Mouse (Mus musculus): Measurements from ENCODE around the gene Lamc3. TPM values are rescaled to one million over a fixed set of nuclear protein-coding genes. Genes with fewer than 3 reads are reported as not detected.
"Not testable (repeated sequence)": the region's sequence is repeated elsewhere in the genome, so short reads cannot be mapped to it uniquely, and the experiment has no call there.

The Lamc3 gene
- polyA plus RNA-seq, 1 experiment from 2014 or later = 0.43 TPM

GRCm38 (mm10) chr2:31904622-31905021 is 17.5 kb downstream of the Lamc3 start:
- Histone ChIP-seq H3K9me3 (replicated peaks) (no peaks in the 10 kb centered on the region), H3K4me2 (no peak overlapping the region), H3K9ac (no peak overlapping the region), H3K27me3 (no peaks in the 10 kb centered on the region), H3K4me3 (no peak overlapping the region), H3K4me1 (replicated peaks) (peaks cover 5% of the 10 kb centered on the region; the same call in 1 of the 2 replicates), H3K27ac (no peak overlapping the region), H3K36me3 (no peaks in the 10 kb centered on the region)
- 12% methylated on average over 8 of the region's 8 CpGs for WGBS
- no peak for ATAC-seq (replicated peaks; ENCODE audit: insufficient number of reproducible peaks, insufficient read depth, low FRiP score, low read depth)

- H3K4me3 ChIP-seq = no peak overlapping the region
- no peaks in the 10 kb centered on the region for H3K9me3 ChIP-seq (replicated peaks)
- no peak overlapping the region for H3K9ac ChIP-seq
- no peaks in the 10 kb centered on the region for H3K36me3 ChIP-seq
- H3K4me2 ChIP-seq = no peak overlapping the region
- H3K4me1 ChIP-seq (replicated peaks) = peaks cover 5% of the 10 kb centered on the region; the same call in 1 of the 2 replicates
- H3K27me3 ChIP-seq = no peaks in the 10 kb centered on the region
- ATAC-seq (replicated peaks; ENCODE audit: insufficient number of reproducible peaks, insufficient read depth, low FRiP score, low read depth) = no peak
- H3K27ac ChIP-seq = no peak overlapping the region
- 26% methylated on average over 9 of the region's 9 CpGs for WGBS
Measured at GRCm38 (mm10) chr2:31905682-31906081, 18.6 kb downstream of the Lamc3 start.

- 43% methylated on average over 9 of the region's 9 CpGs for WGBS
- Histone ChIP-seq H3K27me3 (no peaks in the 10 kb centered on the region), H3K9me3 (replicated peaks) (no peaks in the 10 kb centered on the region), H3K9ac (no peak overlapping the region), H3K36me3 (no peaks in the 10 kb centered on the region), H3K4me2 (no peak overlapping the region), H3K27ac (no peak overlapping the region), H3K4me3 (no peak overlapping the region), H3K4me1 (replicated peaks) (peaks cover 5% of the 10 kb centered on the region; the same call in 1 of the 2 replicates)
- no peak for ATAC-seq (replicated peaks; ENCODE audit: insufficient number of reproducible peaks, insufficient read depth, low FRiP score, low read depth)
Measured at GRCm38 (mm10) chr2:31906407-31906806, 19.3 kb downstream of the Lamc3 start.

- Histone ChIP-seq H3K27ac (no peak overlapping the region), H3K4me3 (no peak overlapping the region), H3K9ac (no peak overlapping the region), H3K9me3 (replicated peaks) (no peaks in the 10 kb centered on the region), H3K4me2 (no peak overlapping the region), H3K36me3 (no peaks in the 10 kb centered on the region), H3K27me3 (no peaks in the 10 kb centered on the region), H3K4me1 (replicated peaks) (no peaks in the 10 kb centered on the region)
- 65% methylated on average over 4 of the region's 4 CpGs for WGBS
- ATAC-seq (replicated peaks; ENCODE audit: insufficient number of reproducible peaks, insufficient read depth, low FRiP score, low read depth) = no peak
Measured at GRCm38 (mm10) chr2:31912575-31912974, 25.5 kb downstream of the Lamc3 start.

- ATAC-seq (replicated peaks; ENCODE audit: insufficient number of reproducible peaks, insufficient read depth, low FRiP score, low read depth); H3K4me1 ChIP-seq (replicated peaks); H3K27me3 ChIP-seq; H3K4me2 ChIP-seq; H3K36me3 ChIP-seq; H3K9me3 ChIP-seq (replicated peaks); H3K4me3 ChIP-seq; H3K9ac ChIP-seq; H3K27ac ChIP-seq: not testable (repeated sequence)
Measured at GRCm38 (mm10) chr2:31914213-31914612, 27.1 kb downstream of the Lamc3 start.

GRCm38 (mm10) chr2:31915112-31915511 is 28.0 kb downstream of the Lamc3 start:
- no peak for ATAC-seq (replicated peaks; ENCODE audit: insufficient number of reproducible peaks, insufficient read depth, low FRiP score, low read depth)

GRCm38 (mm10) chr2:31917636-31918035 is 30.5 kb downstream of the Lamc3 start:
- no peak overlapping the region for H3K4me2 ChIP-seq
- no peak overlapping the region for H3K27ac ChIP-seq
- WGBS = 23% methylated on average over 4 of the region's 4 CpGs
- H3K4me1 ChIP-seq (replicated peaks) = no peaks in the 10 kb centered on the region
- peaks cover 16% of the 10 kb centered on the region; the same call in 1 of the 2 replicates for H3K27me3 ChIP-seq
- H3K4me3 ChIP-seq = no peak overlapping the region
- no peak overlapping the region for H3K9ac ChIP-seq
- ATAC-seq (replicated peaks; ENCODE audit: insufficient number of reproducible peaks, insufficient read depth, low FRiP score, low read depth) = no peak; the same call in 1 of the 2 replicates
- H3K9me3 ChIP-seq (replicated peaks) = no peaks in the 10 kb centered on the region
- H3K36me3 ChIP-seq = no peaks in the 10 kb centered on the region

More at GRCm38 (mm10) chr2:31915112-31915511, 28.0 kb downstream of the Lamc3 start:
- no peak overlapping the region for H3K4me2 ChIP-seq
- H3K27ac ChIP-seq = no peak overlapping the region
- H3K27me3 ChIP-seq = peaks cover 3% of the 10 kb centered on the region; the same call in 1 of the 2 replicates
- H3K4me1 ChIP-seq (replicated peaks) = no peaks in the 10 kb centered on the region
- WGBS = 22% methylated on average over 4 of the region's 4 CpGs
- no peak overlapping the region for H3K4me3 ChIP-seq
- no peaks in the 10 kb centered on the region for H3K9me3 ChIP-seq (replicated peaks)
- H3K36me3 ChIP-seq = no peaks in the 10 kb centered on the region
- H3K9ac ChIP-seq = no peak overlapping the region

- ATAC-seq (replicated peaks; ENCODE audit: insufficient number of reproducible peaks, insufficient read depth, low FRiP score, low read depth) = no peak
- no peak overlapping the region for H3K4me3 ChIP-seq
- H3K9ac ChIP-seq = no peak overlapping the region
- WGBS = 72% methylated on average over 4 of the region's 4 CpGs
- H3K4me2 ChIP-seq = no peak overlapping the region
- no peaks in the 10 kb centered on the region for H3K4me1 ChIP-seq (replicated peaks)
- H3K9me3 ChIP-seq (replicated peaks) = no peaks in the 10 kb centered on the region
- H3K36me3 ChIP-seq = no peaks in the 10 kb centered on the region
- peaks cover 27% of the 10 kb centered on the region; the same call in 1 of the 2 replicates for H3K27me3 ChIP-seq
- H3K27ac ChIP-seq = no peak overlapping the region
Measured at GRCm38 (mm10) chr2:31923645-31924044, 36.6 kb downstream of the Lamc3 start.

- peaks cover 24% of the 10 kb centered on the region; the same call in 1 of the 2 replicates for H3K27me3 ChIP-seq
- no peak overlapping the region for H3K9ac ChIP-seq
- no peak overlapping the region for H3K4me3 ChIP-seq
- H3K4me2 ChIP-seq = no peak overlapping the region
- H3K27ac ChIP-seq = no peak overlapping the region
- no peaks in the 10 kb centered on the region for H3K9me3 ChIP-seq (replicated peaks)
- H3K4me1 ChIP-seq (replicated peaks) = no peaks in the 10 kb centered on the region
- no peak for ATAC-seq (replicated peaks; ENCODE audit: insufficient number of reproducible peaks, insufficient read depth, low FRiP score, low read depth)
- H3K36me3 ChIP-seq = no peaks in the 10 kb centered on the region
- 30% methylated on average over 9 of the region's 9 CpGs for WGBS
Measured at GRCm38 (mm10) chr2:31924811-31925210, 37.7 kb downstream of the Lamc3 start.

- peaks cover 19% of the 10 kb centered on the region; the same call in 1 of the 2 replicates for H3K27me3 ChIP-seq
- H3K27ac ChIP-seq = no peak overlapping the region
- WGBS = 43% methylated on average over 4 of the region's 4 CpGs
- ATAC-seq (replicated peaks; ENCODE audit: insufficient number of reproducible peaks, insufficient read depth, low FRiP score, low read depth) = no peak
- no peaks in the 10 kb centered on the region for H3K4me1 ChIP-seq (replicated peaks)
- no peak overlapping the region for H3K9ac ChIP-seq
- H3K9me3 ChIP-seq (replicated peaks) = no peaks in the 10 kb centered on the region
- no peaks in the 10 kb centered on the region for H3K36me3 ChIP-seq
- H3K4me3 ChIP-seq = no peak overlapping the region
- no peak overlapping the region for H3K4me2 ChIP-seq
Measured at GRCm38 (mm10) chr2:31925936-31926335, 38.8 kb downstream of the Lamc3 start.

- no peak overlapping the region for H3K4me3 ChIP-seq
- no peaks in the 10 kb centered on the region for H3K36me3 ChIP-seq
- no peak overlapping the region for H3K27ac ChIP-seq
- H3K4me2 ChIP-seq = no peak overlapping the region
- 64% methylated on average over 3 of the region's 3 CpGs for WGBS
- ATAC-seq (replicated peaks; ENCODE audit: insufficient number of reproducible peaks, insufficient read depth, low FRiP score, low read depth) = no peak
- no peaks in the 10 kb centered on the region for H3K4me1 ChIP-seq (replicated peaks)
- H3K27me3 ChIP-seq = no peaks in the 10 kb centered on the region
- H3K9ac ChIP-seq = no peak overlapping the region
- H3K9me3 ChIP-seq (replicated peaks) = no peaks in the 10 kb centered on the region
Measured at GRCm38 (mm10) chr2:31929664-31930063, 42.6 kb downstream of the Lamc3 start.

- Histone ChIP-seq H3K27me3 (no peaks in the 10 kb centered on the region), H3K27ac (no peak overlapping the region), H3K4me3 (no peak overlapping the region), H3K9ac (no peak overlapping the region), H3K36me3 (no peaks in the 10 kb centered on the region), H3K4me1 (replicated peaks) (peaks cover 2% of the 10 kb centered on the region; the same call in 1 of the 2 replicates), H3K4me2 (no peak overlapping the region), H3K9me3 (replicated peaks) (no peaks in the 10 kb centered on the region)
- 55% methylated on average over 4 of the region's 4 CpGs for WGBS
- no peak for ATAC-seq (replicated peaks; ENCODE audit: insufficient number of reproducible peaks, insufficient read depth, low FRiP score, low read depth)
Measured at GRCm38 (mm10) chr2:31934551-31934950, 47.5 kb downstream of the Lamc3 start.
